Mouse (Mus musculus) liver, postnatal 0 days (tissue): ENCODE measurements at regions not wholly inside any gene's neighbourhood (a gene's known extent, or its start where the extent isn't known, plus 50 kb on each side); places are given as distances from the start of the nearest gene placed in this dataset.
A peak's percentile ranks its signal among the peaks of the same experiment; 100 is the strongest.

ENCODE experiments used
- ATAC-seq: fragments of 200-750 bp; cut with Nextera tagmentation; 2 replicates; pipeline ENCODE4 v1.8.0; 2017; ENCODE audit warnings: mild to moderate bottlenecking, moderate library complexity
- DNase-seq: peaks from one replicate; pipeline ENCODE4 v3.0.0-alpha.2; 2016
- H3K27ac ChIP-seq: fragments of 300-500 bp; sonication (generic); 2 replicates; pipeline ENCODE4 v1.5.1; 2014; ENCODE audit warnings: antibody characterized with exemption, moderate library complexity, mild to moderate bottlenecking, low read depth
- H3K27me3 ChIP-seq: fragments of 300-500 bp; sonication (generic); 2 replicates; pipeline ENCODE4 v1.6.1; 2014; ENCODE audit warnings: low read length, control low read depth, mixed read lengths; ENCODE audit not compliant: insufficient read depth
- H3K36me3 ChIP-seq: fragments of 300-500 bp; sonication (generic); replicated peaks from 2 replicates; pipeline ENCODE4 v1.6.1; 2014; ENCODE audit warnings: mild to moderate bottlenecking, control low read depth, low read length, moderate library complexity, mixed read lengths; ENCODE audit not compliant: insufficient read depth
- H3K4me1 ChIP-seq: fragments of 300-500 bp; sonication (generic); 2 replicates; pipeline ENCODE4 v1.6.1; 2014; ENCODE audit warnings: antibody characterized with exemption, mild to moderate bottlenecking, control low read depth; ENCODE audit not compliant: insufficient read depth
- H3K4me2 ChIP-seq: fragments of 300-500 bp; sonication (generic); 2 replicates; pipeline ENCODE4 v1.6.1; 2014; ENCODE audit warnings: low read depth, mild to moderate bottlenecking, low read length, moderate library complexity, mixed read lengths
- H3K4me3 ChIP-seq: fragments of 300-500 bp; sonication (generic); 2 replicates; pipeline ENCODE4 v1.5.1; 2014; ENCODE audit warnings: low read depth, low read length
- H3K9ac ChIP-seq: fragments of 300-500 bp; sonication (generic); replicated peaks from 2 replicates; pipeline ENCODE4 v1.6.1; 2014; ENCODE audit warnings: mild to moderate bottlenecking, moderate library complexity
- H3K9me3 ChIP-seq: fragments of 300-500 bp; sonication (generic); 2 replicates; pipeline ENCODE4 v1.6.1; 2016; ENCODE audit warnings: mild to moderate bottlenecking, control low read depth, low read length, mixed read lengths
- CTCF ChIP-seq: sonication (generic); IDR thresholded peaks from 2 replicates; pipeline ENCODE4 v1.5.1; 2016; ENCODE audit warnings: antibody characterized with exemption, low read depth
- EP300 ChIP-seq: IDR thresholded peaks from 2 replicates; pipeline ENCODE4 v1.6.1; 2016; ENCODE audit warnings: antibody characterized with exemption, low read depth, mild to moderate bottlenecking
- WGBS: fragments of 180-500 bp; shearing (Covaris S2); extraction: QIAGEN DNeasy Blood & Tissue Kit; methylation state at CpG from one replicate; pipeline ENCODE4 v1.1.7; 2014; ENCODE audit not compliant: insufficient replicate concordance; 5-methylcytosine and 5-hydroxymethylcytosine counted together

DNA sequence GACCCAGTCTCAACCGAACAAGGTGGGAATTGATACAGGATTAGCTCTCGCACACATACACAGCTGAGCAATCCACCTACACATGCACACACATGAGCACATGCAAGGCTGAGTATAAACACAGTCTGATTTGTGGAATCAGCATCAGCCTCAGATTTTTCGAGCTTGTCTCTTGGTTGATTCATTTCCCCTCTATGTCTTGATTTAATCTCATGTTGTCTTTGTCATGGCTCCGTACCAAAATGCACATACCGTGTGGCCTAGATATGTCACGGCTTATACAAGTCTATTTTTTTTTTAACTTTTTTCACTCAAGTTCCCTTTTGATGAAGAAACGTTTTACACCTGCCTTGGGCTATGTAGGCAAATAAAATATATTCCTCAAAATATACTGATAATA lies 88.6 kb upstream of the Mycn start:
- H3K27ac ChIP-seq: no peak overlapping the region
- no peak overlapping the region for H3K4me3 ChIP-seq
- no peaks in the 10 kb centered on the region for H3K27me3 ChIP-seq
- no peaks in the 10 kb centered on the region for H3K9me3 ChIP-seq
- no peak overlapping the region for H3K9ac ChIP-seq
- ATAC-seq (no peak), DNase-seq (no peak)
- H3K36me3 ChIP-seq: no peaks in the 10 kb centered on the region
- no peaks in the 10 kb centered on the region for H3K4me1 ChIP-seq
- no peak overlapping the region for H3K4me2 ChIP-seq
- 81% methylated on average over 7 of the region's 7 CpGs for WGBS
- TF ChIP-seq CTCF: no peak
- TF ChIP-seq EP300: no peak

DNA sequence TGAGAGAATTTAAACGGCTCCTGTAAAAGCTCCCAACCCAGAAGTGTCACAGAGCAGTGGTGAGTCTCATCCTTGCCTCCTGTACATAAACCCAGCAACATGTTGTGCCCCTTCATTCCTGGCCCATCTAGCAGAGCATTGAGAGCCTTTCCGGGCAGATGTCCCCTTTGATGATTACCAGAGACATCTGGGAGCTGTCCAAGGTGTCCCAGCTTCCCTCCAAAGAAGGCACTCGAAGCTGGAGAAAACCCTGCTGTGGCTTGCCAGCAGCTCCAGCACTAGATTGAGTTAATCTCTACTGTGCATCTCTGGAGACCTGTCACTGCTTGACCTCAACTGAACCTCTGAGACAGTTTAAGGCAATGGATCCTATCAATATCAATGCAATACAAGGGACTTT lies 86.4 kb upstream of the Mycn start:
- Histone ChIP-seq H3K36me3 (no peaks in the 10 kb centered on the region), H3K4me2 (no peak overlapping the region), H3K27ac (no peak overlapping the region), H3K9ac (no peak overlapping the region), H3K4me3 (no peak overlapping the region), H3K27me3 (no peaks in the 10 kb centered on the region), H3K4me1 (no peaks in the 10 kb centered on the region), H3K9me3 (no peaks in the 10 kb centered on the region)
- ATAC-seq: no peak
- WGBS: 28% methylated on average over 3 of the region's 3 CpGs
- no peak for TF ChIP-seq CTCF
- TF ChIP-seq EP300: no peak
- no peak for DNase-seq

DNA sequence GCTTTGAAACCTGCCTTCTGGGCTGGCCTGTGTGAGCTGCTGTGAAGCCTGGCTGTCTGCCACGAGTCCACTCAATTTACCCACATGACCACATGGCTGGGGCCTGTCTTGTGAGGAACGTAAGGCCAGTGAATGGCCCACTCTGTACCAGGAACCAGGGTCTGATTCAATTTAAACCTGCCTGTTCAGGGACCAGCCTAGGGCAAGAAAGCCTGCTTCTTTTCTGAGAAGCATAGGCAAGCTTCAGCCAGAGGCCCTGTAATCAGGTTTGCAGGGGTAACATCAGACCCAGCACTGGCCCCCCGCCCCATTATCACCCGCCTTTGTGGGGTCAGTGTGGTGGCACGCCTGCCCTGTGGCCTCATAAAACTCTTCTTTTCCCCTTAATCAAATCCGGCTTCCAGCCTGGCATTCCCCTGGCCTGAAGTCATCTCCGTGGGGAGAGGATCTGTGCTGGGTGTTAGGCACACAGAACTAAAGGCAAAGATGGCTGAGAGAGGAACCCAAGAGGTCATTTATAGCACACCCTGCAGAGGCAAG lies 84.4 kb upstream of the Mycn start:
- Histone ChIP-seq H3K4me1 (no peaks in the 10 kb centered on the region), H3K9me3 (no peaks in the 10 kb centered on the region), H3K27ac (no peak overlapping the region), H3K27me3 (no peaks in the 10 kb centered on the region), H3K4me3 (no peak overlapping the region), H3K4me2 (no peak overlapping the region), H3K36me3 (no peaks in the 10 kb centered on the region), H3K9ac (no peak overlapping the region; the same call in 1 of the 2 replicates)
- 59% methylated on average over 7 of the region's 7 CpGs for WGBS
- TF ChIP-seq CTCF: no peak
- TF ChIP-seq EP300: no peak
- ATAC-seq: no peak
- DNase-seq: peak; percentile 27

DNA sequence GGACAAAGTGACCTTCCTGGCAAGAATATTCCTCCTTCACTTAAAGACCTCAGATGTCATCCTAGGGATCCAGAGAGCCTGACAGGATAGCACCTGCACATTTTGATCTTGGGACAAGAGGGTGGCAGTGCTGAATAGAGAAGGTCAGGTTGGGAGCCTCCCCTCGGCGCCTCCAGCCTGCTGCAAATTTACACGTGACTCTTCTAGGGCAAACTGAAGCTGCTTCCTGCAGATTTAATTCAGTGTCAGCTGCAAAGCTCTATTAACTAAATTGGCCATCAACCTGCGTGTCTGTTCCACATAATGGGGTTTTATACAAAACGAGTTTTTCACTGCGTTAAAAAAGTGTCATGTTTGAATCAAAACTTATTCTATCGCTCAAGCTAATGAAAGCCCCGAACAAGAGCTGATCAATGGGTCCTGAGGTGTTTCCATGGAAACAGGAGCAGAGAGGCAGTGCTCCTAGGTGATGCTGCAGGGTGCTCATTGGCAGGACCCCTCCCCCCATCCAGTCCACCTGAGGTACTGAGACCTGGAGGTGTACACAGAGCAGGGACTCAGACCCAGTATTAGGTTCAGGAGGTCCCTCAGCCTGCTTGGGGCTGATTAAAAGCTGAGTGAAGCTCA lies 82.6 kb upstream of the Mycn start:
- Histone ChIP-seq H3K9ac (no peak overlapping the region), H3K27ac (no peak overlapping the region), H3K4me1 (no peaks in the 10 kb centered on the region), H3K9me3 (no peaks in the 10 kb centered on the region), H3K27me3 (no peaks in the 10 kb centered on the region), H3K36me3 (no peaks in the 10 kb centered on the region), H3K4me2 (no peak overlapping the region), H3K4me3 (no peak overlapping the region)
- 64% methylated on average over 8 of the region's 8 CpGs for WGBS
- DNase-seq: no peak
- TF ChIP-seq CTCF (no peak), EP300 (no peak)
- no peak for ATAC-seq

DNA sequence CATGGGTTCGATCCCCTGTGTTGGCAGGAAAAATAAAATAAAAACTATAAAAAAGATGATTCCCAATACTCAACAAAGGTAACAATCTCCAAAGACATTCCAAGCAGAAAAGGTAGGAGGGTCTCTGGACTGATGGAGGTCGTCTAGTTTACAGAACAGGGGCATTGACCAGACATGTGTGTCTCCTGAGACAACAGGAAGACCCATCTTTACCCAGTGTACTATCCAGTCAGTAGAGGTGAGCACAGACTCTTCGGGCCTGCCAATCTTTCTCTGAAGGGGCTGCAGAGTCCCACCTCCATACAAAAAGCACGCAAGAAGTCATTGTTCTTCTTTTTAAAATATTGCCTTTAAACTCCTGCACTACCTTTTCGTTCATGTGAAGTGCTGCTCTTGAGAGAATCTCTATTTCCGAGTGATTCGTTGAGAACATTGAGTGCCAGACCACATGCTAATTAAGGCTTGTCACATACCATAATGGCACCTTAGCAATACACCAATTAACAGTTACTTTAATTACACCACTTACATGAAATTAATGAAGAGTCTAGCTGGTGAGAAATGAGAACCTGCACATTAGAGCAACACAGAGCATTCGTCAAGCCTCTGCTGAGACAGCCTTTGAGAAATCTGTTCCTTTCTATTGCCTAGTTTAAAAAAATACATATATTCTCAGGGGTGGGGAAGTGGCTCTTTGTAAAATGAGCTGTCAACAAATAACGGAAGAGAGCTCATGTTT lies 69.5 kb upstream of the Mycn start:
- H3K27me3 ChIP-seq: no peaks in the 10 kb centered on the region
- H3K9ac ChIP-seq: no peak overlapping the region
- DNase-seq (no peak), ATAC-seq (no peak)
- no peak overlapping the region for H3K4me2 ChIP-seq
- 74% methylated on average over 9 of the region's 9 CpGs for WGBS
- H3K9me3 ChIP-seq: no peaks in the 10 kb centered on the region
- no peak overlapping the region for H3K27ac ChIP-seq
- no peaks in the 10 kb centered on the region for H3K4me1 ChIP-seq
- no peak overlapping the region for H3K4me3 ChIP-seq
- no peaks in the 10 kb centered on the region for H3K36me3 ChIP-seq
- TF ChIP-seq CTCF (no peak), EP300 (no peak)

DNA sequence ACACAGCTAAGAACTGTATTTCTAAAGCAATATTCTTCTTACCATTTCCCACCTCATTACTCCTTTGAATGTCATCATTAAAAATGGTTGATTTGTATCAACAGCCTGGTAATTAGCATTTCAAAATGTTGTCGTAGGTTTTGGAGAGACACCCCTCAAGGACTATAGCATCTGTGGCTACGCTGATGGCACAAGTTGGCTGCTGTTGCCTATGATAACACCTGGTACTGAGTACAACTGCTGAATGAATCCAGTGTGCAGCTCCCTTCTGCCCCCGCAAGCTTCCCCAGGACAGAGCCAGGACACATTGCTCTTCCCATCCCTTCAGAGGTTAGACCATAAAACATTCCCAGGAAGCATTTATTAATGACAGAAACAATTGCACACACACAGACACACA lies 68.7 kb upstream of the Mycn start:
- H3K36me3 ChIP-seq: no peaks in the 10 kb centered on the region
- no peak overlapping the region for H3K9ac ChIP-seq
- H3K4me1 ChIP-seq: no peaks in the 10 kb centered on the region
- H3K9me3 ChIP-seq: no peaks in the 10 kb centered on the region
- no peak overlapping the region for H3K27ac ChIP-seq
- no peak for ATAC-seq
- H3K27me3 ChIP-seq: no peaks in the 10 kb centered on the region
- H3K4me2 ChIP-seq: no peak overlapping the region
- no peak for DNase-seq
- TF ChIP-seq EP300 (no peak), CTCF (no peak)
- WGBS: 76% methylated on average over 3 of the region's 3 CpGs
- no peak overlapping the region for H3K4me3 ChIP-seq
